Mouse (Mus musculus) small intestine, adult 2 months (tissue): ENCODE results near the gene Pnpt1.

Experiments
- CTCF ChIP-seq: fragments of 200-500 bp; IDR thresholded peaks from 2 replicates; pipeline ENCODE4 v1.5.1; 2012; ENCODE audit warnings: low read depth, mild to moderate bottlenecking, control low read depth, inconsistent platforms, low read length, moderate library complexity, mixed read lengths; ENCODE audit not compliant: insufficient replicate concordance, insufficient read length; ENCODE audit errors: extremely low read depth
- POLR2A ChIP-seq: fragments of 200-500 bp; IDR thresholded peaks from 2 replicates; pipeline ENCODE4 v1.6.1; 2012; ENCODE audit warnings: low read depth, mild to moderate bottlenecking, control low read depth, inconsistent platforms, low read length, moderate library complexity

GRCm38 (mm10) chr11:29130385-29131355 lies at the start of gene Pnpt1:
- TF ChIP-seq POLR2A (no peak; the same call in 1 of the 2 replicates), CTCF (no peak)
